Mouse (Mus musculus): ENCODE results near the gene Ryr1.
"Not testable (repeated sequence)": the region's sequence is repeated elsewhere in the genome, so short reads cannot be mapped to it uniquely, and the experiment has no call there.

The Ryr1 gene

DNA sequence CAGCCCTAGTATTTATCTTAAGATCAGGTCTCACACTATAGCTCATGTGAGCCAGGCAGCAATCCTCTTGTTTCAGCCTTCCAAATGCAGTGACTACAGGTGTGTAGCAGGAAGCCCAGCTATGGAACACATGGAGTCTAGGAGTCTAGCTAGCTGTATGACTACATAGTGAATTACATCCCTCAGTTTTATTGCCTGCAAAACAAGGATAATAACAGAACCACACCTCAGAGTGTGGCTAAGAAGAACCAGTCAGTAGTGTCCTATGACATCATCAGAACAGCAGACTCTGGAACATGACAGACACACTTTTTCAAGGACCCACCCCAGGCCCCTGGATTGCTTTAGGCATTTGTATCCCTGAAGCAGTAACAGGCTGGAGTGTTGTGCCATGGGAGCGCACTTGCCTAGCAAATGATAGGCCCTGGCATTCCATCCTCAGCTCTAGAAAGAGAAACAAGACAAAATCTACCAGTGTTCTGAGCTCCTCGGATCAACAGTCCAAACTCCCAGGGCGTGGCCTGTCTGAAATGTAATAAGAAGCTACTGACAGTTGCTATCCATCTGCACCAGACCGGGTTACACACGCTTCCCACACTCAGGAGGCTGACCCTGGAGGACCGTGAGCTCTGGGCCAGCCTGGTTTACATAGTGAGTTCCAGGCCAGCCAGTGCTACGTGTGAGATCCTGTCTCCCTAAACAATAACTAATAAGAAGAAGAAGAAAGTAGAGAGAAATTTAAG, 21.8 kb upstream of the Ryr1 start:
- DNase-seq (ENCODE audit: extremely low spot score), result no peak

DNA sequence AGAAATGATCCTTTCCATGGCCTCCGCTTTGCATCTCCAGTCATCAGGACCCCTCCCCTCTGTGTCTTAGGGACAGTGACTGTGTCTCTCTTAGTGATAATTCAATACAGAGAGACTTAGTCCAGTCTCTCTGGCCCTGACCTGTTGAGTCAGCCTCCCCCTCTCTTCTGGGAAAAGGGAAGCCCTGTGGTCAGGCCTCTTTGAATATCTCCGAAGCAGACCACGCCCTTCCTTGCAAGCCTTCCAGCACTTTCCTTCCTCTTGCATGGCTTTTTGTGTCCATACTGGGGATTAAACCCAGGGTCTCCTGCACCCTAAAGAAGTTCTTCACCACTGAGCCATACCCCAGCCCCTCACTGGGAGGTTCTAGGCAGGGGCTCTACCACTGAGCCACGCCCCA, 19.0 kb upstream of the Ryr1 start:
- DNase-seq (ENCODE audit: extremely low spot score), result no peak

DNA sequence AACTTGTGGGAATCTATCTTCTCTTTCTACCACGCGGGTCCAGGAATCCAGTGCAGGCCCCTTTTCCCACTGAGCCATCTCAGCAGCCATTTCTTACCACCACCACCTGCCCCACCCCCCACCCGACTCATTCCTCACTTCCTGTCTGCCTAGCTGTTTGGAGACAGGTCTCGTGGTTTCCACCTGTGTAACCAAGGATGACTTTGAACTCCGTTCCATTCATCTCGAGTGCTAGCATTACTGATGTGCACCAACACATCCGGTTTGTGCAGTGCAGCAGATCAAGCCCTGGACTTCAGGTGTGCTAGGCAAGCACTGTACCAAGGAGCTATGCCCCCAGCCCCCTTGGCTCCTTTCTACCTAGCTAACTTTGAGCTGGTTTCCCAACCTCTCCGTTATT, 16.4 kb upstream of the Ryr1 start:
- DNase-seq (ENCODE audit: extremely low spot score), result no peak

DNA sequence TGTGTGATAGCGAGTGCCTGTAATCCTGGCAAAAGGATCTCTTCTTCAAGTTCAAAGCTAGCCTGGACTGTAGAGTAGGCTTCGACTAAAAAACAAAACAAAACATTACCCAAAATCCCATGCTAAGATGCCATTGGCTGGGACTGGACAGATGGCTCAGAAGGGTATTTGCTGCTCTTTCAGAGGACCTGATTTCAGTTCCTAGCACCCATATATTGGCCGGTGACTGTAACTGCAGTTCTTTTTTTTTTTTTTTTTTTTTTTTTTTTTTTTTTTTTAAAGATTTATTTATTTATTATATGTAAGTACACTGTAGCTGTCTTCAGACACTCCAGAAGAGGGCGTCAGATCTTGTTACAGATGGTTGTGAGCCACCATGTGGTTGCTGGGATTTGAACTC, 14.3 kb upstream of the Ryr1 start:
- DNase-seq (ENCODE audit: extremely low spot score), result not testable (repeated sequence)

DNA sequence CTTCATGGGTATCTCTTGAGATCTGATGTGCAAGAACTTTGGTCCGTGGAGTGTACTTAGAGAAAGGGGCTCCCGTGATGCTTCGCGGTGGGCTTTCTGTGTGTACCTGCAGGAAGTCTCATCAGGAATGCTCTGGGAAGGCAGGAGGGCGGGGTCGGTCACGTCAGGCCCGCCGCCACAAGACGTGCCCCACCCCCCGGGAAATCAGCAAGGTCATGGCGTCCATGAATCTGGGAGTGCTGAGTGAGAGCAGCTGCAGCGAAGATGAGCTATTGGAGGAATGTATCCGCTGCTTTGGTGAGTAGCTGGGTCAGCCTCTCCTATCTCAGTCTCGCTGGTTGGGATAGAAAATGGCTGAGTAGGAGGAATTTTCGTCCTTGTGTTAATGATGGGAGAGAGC, 12.4 kb upstream of the Ryr1 start:
- no peak for DNase-seq (ENCODE audit: extremely low spot score)

DNA sequence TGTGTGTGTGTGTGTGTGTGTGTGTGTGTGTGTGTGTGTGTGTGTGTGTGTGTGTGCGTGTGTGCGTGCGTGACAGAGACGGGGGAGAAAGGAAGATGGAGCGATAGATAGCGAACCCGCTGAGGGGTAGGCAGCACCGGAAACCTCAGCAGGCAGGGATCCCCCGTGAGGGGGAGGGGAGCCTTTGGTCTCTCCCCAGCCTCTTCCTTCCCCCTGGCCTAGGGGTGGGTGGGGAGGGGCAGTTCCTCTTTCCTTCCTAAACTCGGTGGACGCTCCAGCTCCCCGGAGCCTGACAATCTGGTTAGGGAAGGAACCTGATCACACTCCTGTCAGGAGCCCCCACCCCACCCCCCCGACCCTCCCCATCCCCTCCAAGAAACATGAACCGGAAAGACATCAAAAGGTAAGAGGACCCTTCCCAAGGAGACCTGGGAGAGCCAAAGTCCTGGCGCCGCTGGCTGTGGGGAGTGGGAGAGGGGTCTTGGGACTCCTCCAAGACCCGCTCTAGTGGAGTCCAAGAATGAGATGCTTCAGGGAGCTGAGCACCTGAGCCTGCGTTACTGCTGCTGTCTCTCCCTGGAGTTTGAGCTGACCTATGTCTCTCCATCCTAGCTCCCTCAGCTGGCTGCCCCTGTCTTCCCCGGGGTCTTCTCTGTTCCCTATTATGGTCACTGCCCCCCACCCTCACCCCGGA, 9.9 kb upstream of the Ryr1 start, which contains the start of gene Rasgrp4:
TSS of gene Rasgrp4 (plus strand) at position 159 of the 694 bp plus-strand sequence.
- peak; percentile 39 for DNase-seq (ENCODE audit: extremely low spot score)

DNA sequence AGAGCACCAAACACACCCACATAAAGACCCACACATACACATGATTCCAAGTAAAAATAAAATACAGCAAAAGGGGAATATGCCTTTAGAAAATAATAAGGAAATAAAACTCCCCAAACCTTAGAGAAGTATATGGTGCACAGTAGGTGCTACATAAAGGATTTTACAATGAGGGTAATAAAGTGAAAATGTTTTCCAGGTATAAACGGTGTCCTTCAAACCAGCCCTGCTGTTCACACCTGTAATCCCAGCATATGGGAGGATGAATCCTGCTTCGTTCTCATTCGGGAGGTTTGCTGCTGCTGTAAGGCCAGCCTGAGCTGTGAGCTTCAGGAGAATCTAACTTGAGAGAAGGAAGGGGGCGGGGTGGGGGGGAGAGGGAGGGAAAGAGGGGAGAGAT, 9.3 kb upstream of the Ryr1 start:
- no peak for DNase-seq (ENCODE audit: extremely low spot score)

DNA sequence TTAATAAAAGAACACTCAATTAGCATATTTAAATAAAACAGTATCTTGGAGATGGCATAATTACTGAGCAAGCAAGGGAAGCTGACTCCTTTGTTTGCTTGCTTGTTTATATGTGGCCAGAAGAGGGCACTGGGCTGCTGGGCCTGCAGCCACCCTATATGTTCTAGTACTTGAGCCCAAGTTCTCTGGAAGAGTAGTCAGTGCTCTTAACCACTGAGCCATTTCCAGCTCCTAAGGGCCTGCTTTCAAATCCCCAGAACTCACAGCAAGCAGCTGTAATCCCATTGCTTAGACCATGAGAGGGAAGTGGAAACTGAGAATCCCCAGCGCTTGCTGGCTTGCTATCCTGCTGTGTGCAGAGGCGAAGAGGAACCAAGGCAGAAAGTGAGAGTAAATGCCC, 3.7 kb upstream of the Ryr1 start:
- no peak for DNase-seq (ENCODE audit: extremely low spot score)

DNA sequence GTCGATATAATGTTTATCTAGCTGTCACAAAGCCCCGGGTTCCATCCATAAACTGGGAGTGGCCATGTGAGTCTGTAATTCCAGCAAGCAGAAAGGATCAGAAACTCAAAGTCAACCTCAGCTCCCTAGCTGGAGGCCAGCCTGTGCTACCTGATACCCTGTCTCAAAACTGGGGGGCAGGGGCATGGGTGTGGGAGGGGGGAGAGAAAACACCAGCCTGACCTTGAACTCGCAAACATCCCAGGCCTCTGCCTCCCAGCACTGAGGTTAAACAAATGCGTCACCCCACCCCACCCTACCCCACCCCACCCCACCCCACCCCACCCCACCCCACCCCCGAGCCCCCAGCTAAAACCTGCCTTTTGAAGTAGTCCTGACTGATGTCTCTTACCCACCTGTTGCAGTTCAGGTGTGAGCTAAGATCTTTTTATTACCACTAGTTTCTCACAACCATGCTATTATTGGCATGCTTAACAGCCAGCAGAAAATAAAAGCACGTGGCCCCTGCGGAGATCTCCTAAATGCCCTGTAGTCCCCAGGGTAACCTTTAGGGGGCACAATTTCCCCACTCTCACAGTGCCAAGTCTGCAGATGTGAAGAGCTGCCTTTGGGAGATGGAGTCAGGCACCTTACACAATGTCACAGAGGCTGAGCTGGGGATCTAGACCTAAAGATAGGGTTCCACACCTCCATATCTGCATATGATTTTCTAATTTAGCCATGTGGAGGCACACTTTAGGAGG, 1.4 kb upstream of the Ryr1 start:
- peak; percentile 78 for DNase-seq (ENCODE audit: extremely low spot score)

DNA sequence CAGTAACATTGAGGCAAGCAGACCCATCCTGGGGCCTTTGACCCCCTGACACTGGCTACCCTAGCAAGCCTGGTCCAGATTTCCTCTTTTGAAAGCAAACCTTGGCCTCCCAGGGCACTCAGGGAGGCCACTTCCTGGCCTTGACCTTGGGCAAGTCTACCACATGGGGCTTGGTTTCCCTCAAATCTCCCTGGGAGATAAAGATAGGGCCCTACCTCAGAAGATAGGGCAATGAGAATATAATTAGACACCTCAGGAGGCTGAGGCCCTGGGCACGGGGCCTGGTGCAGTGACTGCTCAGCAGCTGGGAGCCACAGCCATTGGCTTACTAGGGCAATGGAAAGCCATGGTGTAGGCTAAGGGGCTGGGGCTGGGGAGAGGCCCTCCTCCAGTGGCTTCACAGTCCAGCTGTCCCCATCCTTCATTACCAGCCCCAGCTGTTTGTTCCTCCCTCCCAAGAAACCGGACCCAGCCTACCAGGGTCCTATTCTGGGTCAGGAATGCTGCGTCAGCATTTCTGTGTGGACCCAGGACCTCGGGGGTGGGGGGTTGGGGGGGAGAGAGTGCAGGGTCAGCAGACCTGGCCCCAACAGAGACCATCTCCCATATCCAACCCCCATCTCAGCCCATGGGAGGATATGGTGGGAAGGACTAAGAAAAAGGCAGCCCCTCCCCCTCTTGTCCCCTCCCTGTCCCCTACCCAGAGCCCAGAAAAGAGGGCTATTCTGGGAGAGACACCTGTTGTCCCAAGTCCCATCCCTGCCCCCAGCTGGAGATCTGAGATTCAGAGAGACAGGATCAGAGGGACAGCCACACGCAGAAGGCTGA, 1.2 kb downstream of the Ryr1 start:
- no peak for DNase-seq (ENCODE audit: extremely low spot score)

DNA sequence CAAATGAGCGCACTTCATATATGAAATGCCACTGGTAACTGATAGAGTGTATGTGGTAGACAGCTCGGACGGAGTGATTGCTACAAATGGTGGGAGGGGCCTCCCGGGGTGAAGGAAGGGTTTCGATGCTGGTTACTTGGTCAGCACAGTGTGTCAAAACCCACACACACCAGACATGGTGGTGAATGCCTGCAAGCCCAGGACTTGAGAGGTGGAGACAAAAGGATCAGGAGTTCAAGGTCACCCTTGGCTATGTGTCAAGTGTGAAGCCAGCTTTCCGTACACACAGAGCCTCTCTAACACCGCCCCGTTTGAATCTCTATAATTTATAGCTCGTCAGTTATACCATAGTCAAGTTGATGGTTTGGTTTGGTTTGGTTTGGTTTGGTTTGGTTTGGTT, 2.2 kb downstream of the Ryr1 start:
- no peak for DNase-seq (ENCODE audit: extremely low spot score)

DNA sequence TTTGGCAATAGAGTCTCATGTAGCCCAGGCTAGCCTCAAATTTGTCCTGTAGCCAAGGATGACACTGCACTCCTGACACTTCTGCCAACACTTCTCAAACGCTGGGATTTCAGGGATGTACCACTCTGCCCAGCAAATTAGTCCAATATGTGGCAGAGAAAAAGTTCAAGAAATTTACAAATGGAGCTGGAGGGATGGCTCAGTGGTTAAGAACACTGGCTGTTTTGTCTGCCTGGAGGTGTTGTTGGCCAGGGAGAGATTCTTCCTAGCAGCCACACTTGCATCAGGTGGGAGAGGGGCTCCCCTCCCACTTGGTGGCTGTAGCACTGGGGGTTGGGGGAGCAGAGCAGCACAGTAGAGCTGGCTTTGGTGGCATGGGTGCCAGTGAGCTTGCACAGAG, 5.5 kb downstream of the Ryr1 start:
- no peak for DNase-seq (ENCODE audit: extremely low spot score)

DNA sequence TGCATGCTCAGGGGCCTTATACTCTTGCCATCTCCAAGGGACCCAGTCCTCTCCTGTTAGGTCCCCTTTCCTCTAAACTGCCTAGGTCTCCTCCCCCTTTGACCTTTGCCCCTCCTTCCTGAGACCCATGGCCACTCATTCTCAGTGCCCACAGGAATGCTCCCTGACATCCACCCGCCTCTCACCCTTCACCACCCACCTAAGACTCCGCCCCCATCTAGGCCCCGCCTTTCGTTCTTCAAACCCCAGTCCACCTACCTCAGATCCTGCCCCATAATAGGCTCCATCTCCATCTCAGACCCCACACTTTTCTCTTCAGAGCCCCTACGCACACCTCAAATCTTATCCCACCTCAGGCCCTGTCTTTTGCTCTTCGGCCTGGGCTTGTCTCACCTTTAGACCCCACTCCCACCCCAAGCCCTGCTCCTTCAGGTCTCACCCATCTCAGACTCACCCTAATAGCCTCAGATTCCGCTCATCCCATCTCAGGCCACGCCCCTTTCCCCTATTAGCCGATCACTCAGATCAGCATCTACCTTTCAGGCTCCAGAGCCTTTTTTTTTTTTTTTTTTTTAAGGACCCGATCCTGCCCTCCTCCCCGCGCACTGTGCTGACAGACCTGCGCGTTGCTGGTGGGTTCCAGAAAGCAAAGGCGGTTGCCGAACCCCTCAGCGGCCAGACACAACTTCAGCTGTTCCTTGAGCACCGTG, 6.7 kb downstream of the Ryr1 start:
- DNase-seq (ENCODE audit: extremely low spot score), result peak; percentile 36

DNA sequence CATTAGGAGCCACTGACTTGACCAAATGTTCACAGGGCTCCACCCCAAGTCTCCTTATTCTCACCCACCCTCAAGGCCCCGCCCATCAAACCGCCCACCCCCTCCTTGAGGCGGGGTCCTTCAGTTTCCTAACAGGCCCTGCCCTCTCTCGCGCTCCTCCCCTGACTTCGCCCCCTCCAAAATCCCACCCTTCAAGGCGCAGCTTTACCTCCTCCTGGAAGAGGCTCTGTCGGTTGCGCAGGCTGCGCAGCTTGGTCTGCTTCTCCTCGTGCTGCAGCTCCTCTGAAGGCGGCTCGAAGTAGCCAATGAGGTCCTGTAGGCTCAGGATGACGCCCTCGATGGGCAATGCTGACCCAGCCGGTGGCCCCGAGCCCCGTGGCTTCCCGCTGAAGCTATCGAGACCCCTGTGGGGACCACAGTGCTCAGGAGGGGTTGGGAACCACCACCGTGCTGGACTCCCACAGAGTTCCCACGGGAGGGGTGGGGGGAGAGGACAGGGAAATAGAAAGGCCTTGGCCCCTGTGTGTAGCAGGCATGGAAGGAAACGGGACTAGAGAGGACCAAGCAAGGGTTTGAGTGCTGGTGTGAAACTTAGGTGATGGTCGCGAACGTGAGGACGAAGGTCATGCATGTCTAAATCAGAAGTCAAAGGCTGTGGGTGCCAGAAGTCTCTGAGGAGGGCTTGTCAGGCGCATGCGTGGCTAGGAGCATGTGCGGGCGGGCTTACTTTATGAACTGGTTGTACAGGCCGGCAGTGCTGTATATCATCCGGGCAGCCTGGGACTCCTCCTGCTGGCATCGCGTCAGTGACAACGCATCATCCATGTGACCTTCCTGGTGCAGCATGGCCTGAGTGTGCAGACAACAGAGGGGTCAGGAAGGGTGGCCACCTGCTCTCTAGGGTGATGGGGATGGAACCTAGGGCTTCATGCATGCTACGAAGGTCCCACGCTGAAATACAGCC, 15.7 kb downstream of the Ryr1 start:
- peak; percentile 62 for DNase-seq (ENCODE audit: extremely low spot score)

DNA sequence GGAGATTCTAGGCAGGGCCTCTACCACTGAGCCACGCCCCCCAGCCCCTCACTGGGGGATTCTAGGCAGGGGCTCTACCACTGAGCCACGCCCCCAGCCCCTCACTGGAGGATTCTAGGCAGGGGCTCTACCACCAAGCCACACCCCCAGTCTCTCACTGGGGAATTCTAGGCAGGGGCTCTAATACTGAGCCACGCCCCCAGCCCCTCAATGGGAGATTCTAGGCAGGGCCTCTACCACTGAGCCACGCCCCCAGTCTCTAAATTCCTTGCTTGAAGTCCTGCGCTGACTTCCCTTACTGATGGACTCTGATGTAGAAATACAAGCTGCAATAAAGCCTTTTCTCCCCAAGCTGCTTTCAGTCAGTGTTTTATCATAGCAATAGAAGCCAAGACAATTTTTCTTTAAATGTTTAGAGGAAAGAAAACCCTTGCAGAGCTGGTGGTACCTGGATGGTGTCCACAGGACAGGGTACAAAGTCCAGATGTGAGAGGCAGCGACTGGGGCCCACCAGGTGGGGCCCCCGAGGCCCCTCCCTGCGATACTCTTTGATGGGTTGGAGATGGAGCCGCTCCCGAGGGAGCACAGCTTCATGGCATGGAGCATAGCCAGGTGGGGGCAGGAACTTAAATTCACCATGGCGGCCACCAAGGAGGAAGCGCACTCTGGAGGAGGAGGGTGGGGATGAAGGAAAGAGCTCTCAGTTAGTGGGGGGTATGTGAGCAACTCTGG, 23.5 kb downstream of the Ryr1 start:
- no peak for DNase-seq (ENCODE audit: extremely low spot score)

DNA sequence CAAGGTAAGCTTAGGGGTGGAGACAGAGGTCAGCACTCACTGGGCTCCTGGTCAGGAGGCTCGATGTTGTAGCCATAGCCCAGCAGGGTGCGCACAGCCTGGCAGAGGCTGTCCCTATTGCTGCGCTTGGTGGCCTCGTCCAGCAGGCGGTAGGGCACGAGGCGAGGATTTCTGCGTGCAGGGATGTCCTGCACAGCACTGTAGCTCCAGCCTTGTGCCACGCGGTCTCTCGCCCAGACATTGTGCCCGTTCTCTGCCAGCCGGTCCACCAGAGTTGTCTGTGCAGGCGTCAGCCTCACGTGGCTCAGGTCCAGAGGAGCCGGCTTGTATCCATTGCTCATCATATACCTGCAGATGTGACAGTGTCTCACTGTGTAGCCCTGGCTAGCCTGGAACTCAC, 27.8 kb downstream of the Ryr1 start:
- no peak for DNase-seq (ENCODE audit: extremely low spot score)

DNA sequence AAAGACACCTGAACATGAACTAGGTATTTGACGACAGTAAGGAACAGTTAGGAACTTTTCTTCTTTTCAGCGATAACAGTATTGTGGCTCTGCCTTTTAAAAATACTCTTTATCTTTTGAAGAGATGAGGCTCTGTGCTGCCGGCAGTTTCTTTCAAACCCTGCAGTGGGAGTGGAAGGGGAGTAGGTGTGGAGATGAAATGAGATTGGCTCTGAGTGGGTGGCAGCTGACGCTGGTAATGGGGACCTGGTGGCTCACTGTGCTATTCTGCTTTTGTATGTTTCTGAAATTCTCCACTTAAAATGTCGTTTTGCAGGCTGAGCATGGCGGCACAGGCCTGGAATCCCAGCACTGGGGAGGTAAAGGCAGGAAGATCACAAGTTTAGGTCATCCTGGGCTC, 36.2 kb downstream of the Ryr1 start:
- no peak for DNase-seq (ENCODE audit: extremely low spot score)

DNA sequence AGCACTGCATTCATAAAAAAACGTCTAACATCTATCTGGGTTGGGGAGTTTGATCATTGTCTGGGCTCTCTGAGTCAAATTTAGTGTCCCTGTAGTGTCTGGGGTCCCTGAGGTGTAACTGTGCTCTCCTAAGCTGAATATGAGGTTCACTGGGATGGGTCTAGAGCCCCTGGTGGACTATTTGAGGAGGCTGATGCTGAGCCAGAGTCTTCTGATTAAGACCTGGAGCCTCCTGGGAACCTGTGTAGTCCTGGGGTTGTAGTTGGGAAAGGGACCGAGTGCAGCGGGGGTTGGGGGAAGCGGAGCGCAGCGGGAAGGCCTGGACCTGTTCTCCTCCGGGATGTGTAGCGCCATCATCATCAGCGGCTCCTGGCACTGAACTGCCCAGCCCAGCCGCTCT, 38.1 kb downstream of the Ryr1 start:
- no peak for DNase-seq (ENCODE audit: extremely low spot score)

DNA sequence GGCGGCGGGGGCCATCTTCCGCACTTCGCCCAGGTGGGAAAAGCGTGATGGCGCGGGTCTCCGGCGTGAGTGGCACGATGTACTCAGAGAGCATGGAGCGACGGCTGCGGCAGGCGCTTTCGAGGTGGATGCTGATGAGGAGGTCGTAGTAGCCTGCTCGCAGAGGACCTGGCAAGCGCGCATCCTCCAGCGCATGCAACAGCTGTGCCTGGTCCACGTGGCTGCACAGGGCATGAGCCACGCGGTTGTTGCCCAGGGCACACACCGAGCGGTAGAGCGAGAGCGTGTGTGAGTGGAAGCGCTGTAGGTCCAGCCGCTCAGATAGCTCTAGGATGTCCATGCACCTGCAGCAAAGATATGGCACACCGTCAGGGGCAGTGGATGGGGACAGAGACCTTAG, 39.0 kb downstream of the Ryr1 start:
- DNase-seq (ENCODE audit: extremely low spot score), result no peak
